Mouse (Mus musculus) forebrain, embryonic 11.5 days (tissue): Measurements from ENCODE around the gene Cutc. TPM values are rescaled to one million over a fixed set of nuclear protein-coding genes. Genes with fewer than 3 reads are reported as not detected.

Experiments
- ATAC-seq: fragments of 200-750 bp; cut with Nextera tagmentation; replicated peaks from 2 replicates; pipeline ENCODE4 v1.8.0; 2017; ENCODE audit warnings: moderate TSS enrichment; ENCODE audit not compliant: low FRiP score
- DNase-seq: peaks from one replicate; pipeline ENCODE4 v3.0.0-alpha.2; 2017; ENCODE audit warnings: low spot score
- H3K27ac ChIP-seq: fragments of 300-500 bp; sonication (generic); 2 replicates; pipeline ENCODE4 v1.5.1; 2014; ENCODE audit warnings: low read depth, low read length
- H3K27me3 ChIP-seq: fragments of 300-500 bp; sonication (generic); 2 replicates; pipeline ENCODE4 v1.6.1; 2014; ENCODE audit warnings: mild to moderate bottlenecking, low read length, mixed read lengths; ENCODE audit not compliant: control insufficient read depth, insufficient read depth
- H3K36me3 ChIP-seq: fragments of 300-500 bp; sonication (generic); 2 replicates; pipeline ENCODE4 v1.6.1; 2014; ENCODE audit warnings: mild to moderate bottlenecking, low read length, moderate library complexity, mixed read lengths; ENCODE audit not compliant: control insufficient read depth, insufficient read depth
- H3K4me1 ChIP-seq: fragments of 300-500 bp; sonication (generic); replicated peaks from 2 replicates; pipeline ENCODE4 v1.6.1; 2014; ENCODE audit warnings: low read length, mixed read lengths; ENCODE audit not compliant: control insufficient read depth, insufficient read depth
- H3K4me2 ChIP-seq: fragments of 300-500 bp; sonication (generic); 2 replicates; pipeline ENCODE4 v1.6.1; 2014; ENCODE audit warnings: low read depth, mild to moderate bottlenecking, low read length, moderate library complexity, mixed read lengths; ENCODE audit not compliant: severe bottlenecking
- H3K4me3 ChIP-seq: fragments of 300-500 bp; sonication (generic); 2 replicates; pipeline ENCODE4 v1.5.1; 2014; ENCODE audit warnings: low read depth, low read length
- H3K9ac ChIP-seq: fragments of 300-500 bp; sonication (generic); 2 replicates; pipeline ENCODE4 v1.6.1; 2014; ENCODE audit warnings: low read length
- H3K9me3 ChIP-seq: fragments of 300-500 bp; sonication (generic); 2 replicates; pipeline ENCODE4 v1.6.1; 2016; ENCODE audit warnings: low read length, mixed read lengths; ENCODE audit not compliant: control insufficient read depth
- WGBS: fragments of 180-500 bp; shearing (Covaris S2); extraction: QIAGEN DNeasy Blood & Tissue Kit; methylation state at CpG from one replicate; pipeline ENCODE4 v1.1.7; 2014; 5-methylcytosine and 5-hydroxymethylcytosine counted together
- polyA plus RNA-seq: library from polyadenylated mRNA; unstranded; fragments of >200 nt; fragmentation: Nextera tagmentation; extraction: Ambion mirVana; gene quantifications from 2 replicates; pipeline ENCODE4 v1.2.1, GENCODE M21; 2014

The Cutc gene
- polyA plus RNA-seq, 1 experiment from 2014 or later, result 12.5 TPM

DNA sequence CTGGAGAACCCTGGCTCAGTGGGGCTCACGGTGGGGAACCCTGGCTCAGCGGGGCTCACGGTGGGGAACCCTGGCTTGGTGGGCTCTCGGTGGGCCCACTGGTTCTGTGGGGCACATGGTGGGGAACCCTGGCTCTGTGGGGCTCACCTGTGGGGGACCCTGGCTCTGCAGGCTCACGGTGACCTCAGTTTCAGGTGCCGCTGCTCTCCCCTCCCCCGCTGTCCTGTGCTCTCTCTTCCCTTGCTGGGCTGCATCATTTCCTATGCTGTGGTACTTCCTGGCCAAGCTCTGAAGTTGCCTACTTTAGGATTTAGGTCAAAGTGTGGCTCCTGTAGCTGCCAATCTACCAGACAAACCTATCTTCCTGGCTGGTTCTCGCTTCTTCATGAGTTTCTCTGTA is 29.9 kb upstream of the Cutc start:
- no peaks in the 10 kb centered on the region for H3K4me1 ChIP-seq
- DNase-seq, result no peak
- H3K36me3 ChIP-seq, result no peaks in the 10 kb centered on the region
- 83% methylated on average over 8 of the region's 8 CpGs for WGBS
- H3K9ac ChIP-seq, result no peak overlapping the region
- H3K9me3 ChIP-seq, result no peaks in the 10 kb centered on the region
- no peak overlapping the region for H3K4me3 ChIP-seq
- H3K27me3 ChIP-seq, result no peaks in the 10 kb centered on the region
- no peak overlapping the region for H3K27ac ChIP-seq
- no peak for ATAC-seq
- H3K4me2 ChIP-seq, result no peak overlapping the region

DNA sequence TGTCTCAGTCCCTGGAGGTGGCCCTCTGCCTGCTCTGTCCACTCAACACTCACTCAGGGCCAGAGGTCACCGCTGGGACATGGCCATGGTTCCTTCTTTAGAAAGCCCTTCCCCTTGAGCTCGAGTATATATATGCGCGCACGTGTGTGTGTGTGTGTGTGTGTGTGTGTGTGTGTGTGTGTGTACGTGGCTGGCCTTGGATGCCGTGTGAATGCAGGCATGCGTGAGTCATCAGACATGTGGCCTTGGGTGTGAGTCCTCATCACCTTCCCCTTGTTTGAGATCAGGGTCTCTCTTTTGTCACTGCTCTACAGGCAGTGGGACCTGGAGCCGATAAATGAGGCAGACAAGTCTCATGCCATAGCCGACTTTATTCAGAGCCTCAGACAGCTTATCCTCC is 29.3 kb upstream of the Cutc start:
- 89% methylated on average over 10 of the region's 10 CpGs for WGBS
- H3K4me3 ChIP-seq, result no peak overlapping the region
- no peaks in the 10 kb centered on the region for H3K36me3 ChIP-seq
- no peak for DNase-seq
- H3K4me1 ChIP-seq, result no peaks in the 10 kb centered on the region
- ATAC-seq, result no peak
- H3K9ac ChIP-seq, result no peak overlapping the region
- no peaks in the 10 kb centered on the region for H3K27me3 ChIP-seq
- H3K4me2 ChIP-seq, result no peak overlapping the region
- no peak overlapping the region for H3K27ac ChIP-seq
- H3K9me3 ChIP-seq, result no peaks in the 10 kb centered on the region

DNA sequence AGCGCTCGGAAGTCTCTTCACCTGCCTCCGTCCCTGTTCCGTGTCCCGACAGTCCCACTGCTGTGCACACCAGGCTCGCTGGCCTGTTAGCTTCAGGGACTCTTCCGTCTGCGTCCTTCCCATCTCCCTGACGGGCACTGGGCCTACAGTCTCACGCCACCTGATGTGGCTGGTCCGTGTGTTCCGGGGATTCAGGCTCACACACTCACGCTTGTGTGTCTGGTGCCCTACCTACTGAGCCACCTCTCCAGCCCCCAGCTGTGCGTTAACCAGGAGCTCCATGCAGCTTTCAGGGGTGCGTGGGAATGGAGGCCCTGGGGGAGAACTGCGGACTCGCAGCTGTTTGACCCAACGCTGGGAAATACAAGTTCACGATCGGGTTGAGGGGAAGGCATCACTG is 28.6 kb upstream of the Cutc start:
- Histone ChIP-seq H3K9me3 (no peaks in the 10 kb centered on the region), H3K4me3 (no peak overlapping the region), H3K27ac (no peak overlapping the region), H3K4me1 (no peaks in the 10 kb centered on the region), H3K36me3 (no peaks in the 10 kb centered on the region), H3K27me3 (no peaks in the 10 kb centered on the region), H3K9ac (no peak overlapping the region), H3K4me2 (no peak overlapping the region)
- ATAC-seq (no peak), DNase-seq (no peak)
- WGBS, result 91% methylated on average over 20 of the region's 20 CpGs

DNA sequence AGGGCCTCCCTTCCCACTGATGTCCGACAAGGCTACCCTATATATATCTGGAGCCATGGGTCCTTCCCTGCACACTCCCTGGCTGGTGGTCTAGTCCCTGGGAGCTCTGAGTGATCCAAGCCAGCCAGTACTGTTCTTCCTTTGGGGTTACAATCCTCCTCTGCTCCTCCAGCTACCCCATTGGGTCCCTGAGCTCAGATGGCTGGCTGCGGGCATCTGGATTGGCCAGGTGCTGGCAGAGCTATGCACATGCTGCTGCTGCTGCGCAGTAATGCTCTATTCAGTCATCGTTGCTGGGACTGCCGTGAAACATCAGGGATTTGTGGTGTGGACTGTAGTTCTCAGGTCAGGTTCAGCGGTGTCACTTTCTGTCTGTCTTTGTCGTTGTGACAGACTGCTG is 28.0 kb upstream of the Cutc start:
- H3K4me3 ChIP-seq, result no peak overlapping the region
- no peak for ATAC-seq
- 84% methylated on average over 7 of the region's 7 CpGs for WGBS
- no peaks in the 10 kb centered on the region for H3K9me3 ChIP-seq
- no peaks in the 10 kb centered on the region for H3K27me3 ChIP-seq
- no peak overlapping the region for H3K27ac ChIP-seq
- DNase-seq, result no peak
- H3K9ac ChIP-seq, result no peak overlapping the region
- H3K4me2 ChIP-seq, result no peak overlapping the region
- no peaks in the 10 kb centered on the region for H3K36me3 ChIP-seq
- H3K4me1 ChIP-seq, result 0 out of 2 replicates have a peak, but pooled peaks cover 3% of the 10 kb centered on the region

DNA sequence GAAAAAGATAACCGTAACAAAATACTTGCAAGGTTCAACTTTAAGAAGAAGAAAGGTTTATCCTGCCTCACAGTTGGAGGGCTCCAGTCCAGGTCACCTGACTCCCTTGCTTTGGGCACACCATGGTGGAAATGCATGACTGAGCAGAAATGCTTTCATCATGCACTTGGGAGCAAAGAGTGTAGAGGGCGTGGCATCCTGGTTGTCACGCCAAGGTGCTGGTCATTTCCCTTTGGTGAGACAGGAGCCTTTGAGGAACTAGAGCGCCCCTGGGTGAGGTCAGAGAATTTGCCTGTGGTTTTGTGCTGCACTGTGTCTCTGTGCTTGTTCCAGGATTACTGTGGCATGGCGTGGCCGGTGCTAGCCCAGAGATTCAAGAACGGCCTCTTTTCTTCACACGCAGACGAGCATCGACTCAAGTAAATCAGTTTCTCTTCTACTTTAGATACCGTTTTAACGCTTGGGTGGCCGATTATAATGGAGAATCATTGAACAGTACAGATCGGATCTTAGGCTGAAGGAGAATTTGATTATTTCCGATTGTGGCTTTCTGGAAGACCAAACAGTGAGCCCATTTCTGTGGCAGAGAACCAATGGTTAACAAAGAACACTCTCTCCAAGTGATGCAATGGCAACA is 26.2 kb upstream of the Cutc start:
- Histone ChIP-seq H3K27ac (no peak overlapping the region; the same call in 1 of the 2 replicates), H3K4me3 (no peak overlapping the region), H3K27me3 (no peaks in the 10 kb centered on the region), H3K9me3 (no peaks in the 10 kb centered on the region), H3K9ac (no peak overlapping the region), H3K4me1 (0 out of 2 replicates have a peak, but pooled peaks cover 3% of the 10 kb centered on the region), H3K36me3 (no peaks in the 10 kb centered on the region), H3K4me2 (no peak overlapping the region)
- ATAC-seq, result no peak
- WGBS, result 68% methylated on average over 15 of the region's 15 CpGs
- no peak for DNase-seq

DNA sequence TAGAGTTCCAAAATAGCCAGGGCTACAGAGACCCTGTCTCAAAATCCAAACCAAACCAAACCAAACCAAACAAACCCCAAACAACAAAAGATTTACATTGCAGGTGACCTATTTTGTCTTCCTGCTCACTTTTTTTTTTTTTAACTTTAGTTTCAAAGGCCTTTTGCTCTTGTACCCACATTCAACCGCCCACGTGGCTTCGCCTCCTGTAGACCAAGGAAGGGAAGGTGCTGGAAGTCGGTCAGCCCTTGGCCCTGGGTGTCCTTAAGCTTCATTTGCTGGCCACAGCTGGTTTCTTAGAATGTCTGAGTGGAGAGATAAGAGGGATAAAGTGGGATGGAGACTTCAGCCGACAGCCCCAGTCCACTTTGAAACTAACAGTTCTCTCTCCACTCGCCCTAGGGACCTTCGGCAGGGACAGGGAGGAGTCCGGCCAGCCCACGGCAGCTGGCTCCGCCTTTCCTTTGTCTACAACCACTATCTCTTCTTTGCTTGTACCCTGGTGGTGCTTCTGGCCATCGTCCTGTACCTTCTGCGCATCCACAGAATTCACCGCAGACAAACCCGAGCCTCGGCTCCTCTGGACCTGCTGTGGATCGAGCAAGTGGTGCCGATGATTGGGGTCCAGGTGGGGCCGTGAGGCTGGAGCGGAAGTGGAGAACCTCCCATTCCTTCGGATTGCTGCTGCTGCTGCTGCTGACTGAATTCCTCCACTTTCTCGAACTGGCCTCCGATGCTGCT is 23.3 kb upstream of the Cutc start:
- ATAC-seq, result no peak
- Histone ChIP-seq H3K27me3 (no peaks in the 10 kb centered on the region), H3K36me3 (no peaks in the 10 kb centered on the region), H3K4me1 (0 out of 2 replicates have a peak, but pooled peaks cover 3% of the 10 kb centered on the region), H3K27ac (no peak overlapping the region), H3K4me3 (peak overlapping the region; percentile 14; the same call in 1 of the 2 replicates), H3K4me2 (peak overlapping the region; percentile 48; the same call in 1 of the 2 replicates), H3K9me3 (no peaks in the 10 kb centered on the region), H3K9ac (peak overlapping the region; percentile 57)
- 45% methylated on average over 22 of the region's 22 CpGs for WGBS
- DNase-seq, result no peak

DNA sequence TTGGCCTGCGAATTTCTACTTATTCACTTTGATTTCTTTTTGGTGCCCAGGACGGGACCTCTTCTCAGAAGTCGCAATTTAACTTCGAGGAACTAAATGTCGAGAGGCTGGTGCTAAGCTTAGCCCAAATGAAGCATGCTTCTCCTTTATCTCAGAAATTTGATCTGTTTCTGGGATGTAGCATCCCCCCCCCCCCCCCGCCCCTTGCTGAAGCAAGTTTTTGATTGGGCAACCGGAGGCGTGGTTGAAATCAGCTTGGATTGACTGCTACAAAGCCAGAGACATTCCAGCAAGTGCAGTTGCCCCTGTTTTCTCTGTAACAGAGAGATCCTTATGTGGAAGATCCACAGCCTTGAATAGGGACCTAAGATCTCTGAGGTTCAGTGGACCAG is 22.8 kb upstream of the Cutc start:
- Histone ChIP-seq H3K4me1 (0 out of 2 replicates have a peak, but pooled peaks cover 3% of the 10 kb centered on the region), H3K36me3 (no peaks in the 10 kb centered on the region), H3K9ac (peak overlapping the region; percentile 57), H3K27me3 (no peaks in the 10 kb centered on the region), H3K4me3 (peak overlapping the region; percentile 14; the same call in 1 of the 2 replicates), H3K27ac (no peak overlapping the region), H3K4me2 (peak overlapping the region; percentile 48; the same call in 1 of the 2 replicates), H3K9me3 (no peaks in the 10 kb centered on the region)
- ATAC-seq, result no peak
- WGBS, result 43% methylated on average over 7 of the region's 8 CpGs
- DNase-seq, result no peak

DNA sequence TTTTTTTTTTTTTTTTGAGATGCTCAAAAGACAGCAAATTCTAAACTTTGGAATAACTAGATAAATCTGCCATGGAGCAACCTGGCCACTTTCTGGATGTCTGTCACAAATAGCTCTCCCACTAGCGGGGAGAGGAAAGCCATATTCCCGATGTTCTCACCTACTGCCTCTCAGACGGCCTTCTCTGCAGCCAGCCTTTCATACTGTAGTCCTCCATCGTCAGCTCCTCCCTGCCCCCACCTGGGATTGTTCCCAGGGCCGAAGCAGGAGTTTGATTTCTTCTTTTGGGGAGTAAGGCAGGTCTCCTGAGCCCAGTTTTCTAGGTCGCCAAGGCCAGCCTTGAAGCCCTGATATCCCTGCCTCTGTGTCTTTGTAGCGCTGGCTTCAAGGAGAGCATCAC is 21.6 kb upstream of the Cutc start:
- H3K27me3 ChIP-seq, result no peaks in the 10 kb centered on the region
- H3K9me3 ChIP-seq, result no peaks in the 10 kb centered on the region
- no peak overlapping the region for H3K4me2 ChIP-seq
- DNase-seq (no peak), ATAC-seq (no peak)
- no peak overlapping the region for H3K27ac ChIP-seq
- no peaks in the 10 kb centered on the region; the same call in 1 of the 2 replicates for H3K36me3 ChIP-seq
- no peak overlapping the region for H3K4me3 ChIP-seq
- H3K9ac ChIP-seq, result no peak overlapping the region
- WGBS, result 62% methylated on average over 7 of the region's 7 CpGs
- H3K4me1 ChIP-seq, result 0 out of 2 replicates have a peak, but pooled peaks cover 3% of the 10 kb centered on the region
